ENCODE assay signal across 9 mouse cellular contexts in the genomic region with DNA sequence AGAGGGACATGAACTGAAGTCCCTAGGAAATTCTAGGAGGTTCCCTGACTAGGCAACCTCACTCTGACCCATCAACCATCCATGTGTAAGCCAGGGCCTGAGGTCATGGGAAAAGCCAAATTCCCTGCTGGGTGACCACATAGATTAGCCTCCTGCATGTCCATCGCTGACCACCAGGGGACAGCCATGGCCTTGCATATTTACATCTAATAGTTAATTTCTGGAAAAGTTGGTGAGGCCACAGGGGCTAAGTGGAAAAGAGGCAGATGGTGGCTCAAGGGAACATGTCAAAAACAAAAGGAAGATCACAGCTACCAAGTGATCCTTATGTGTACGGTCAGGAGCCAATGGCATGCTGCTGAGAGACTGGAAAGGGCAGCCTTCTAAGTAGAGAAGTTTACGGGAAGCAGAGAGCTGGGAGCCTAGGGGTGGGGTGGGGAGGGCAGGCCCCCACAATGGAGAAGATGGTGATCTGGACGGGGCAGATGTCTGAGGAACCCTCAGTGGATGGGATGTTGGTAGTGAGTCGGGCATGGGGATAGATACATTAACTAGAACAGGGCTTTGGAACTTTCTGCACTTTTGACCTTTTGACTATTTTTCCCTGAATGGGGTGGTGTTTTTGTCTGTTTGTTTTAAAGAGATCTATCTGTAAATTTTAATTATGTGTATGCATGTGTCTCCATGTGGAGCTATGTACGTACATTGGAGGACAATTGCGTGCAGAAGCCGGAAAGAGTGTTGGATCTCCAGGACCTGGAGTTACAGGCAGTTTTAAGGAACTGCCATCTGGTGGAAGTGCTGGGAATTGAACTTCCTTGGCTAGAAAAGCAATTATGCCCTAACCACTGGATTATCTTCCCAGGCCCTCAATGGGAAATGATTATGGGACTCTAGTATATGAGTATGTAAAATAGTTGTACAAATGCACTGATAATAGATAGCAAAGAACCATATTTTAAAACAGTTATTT. TPM values are rescaled to one million over a fixed set of nuclear protein-coding genes. Genes with fewer than 3 reads are reported as not detected.
A peak's percentile ranks its signal among the peaks of the same experiment; 100 is the strongest.
DNase-seq lines count a peak whose midpoint lies in the region; ATAC-seq and TF ChIP-seq lines count a peak whose summit lies in the region.
"Had no signal": no experiment of that assay in that cellular context is flagged by ENCODE, and none has a peak within 500 bp of the region (broad histone marks: within the 10 kb centered on the region; RNA-seq: fewer than 3 reads in every experiment).

No protein-coding gene starts in this region.

- no peak overlapping the region for H3K4me2 ChIP-seq in midbrain, embryonic 14.5 days (ENCODE audit: low read length)

- peak; percentile 40 for DNase-seq in heart, adult 8-10 months (ENCODE audit: low spot score)
- DNase-seq in heart, embryonic 10.5 days (ENCODE audit: low spot score): no peak
- peak; percentile 14 for DNase-seq in c-Kit-positive CD71-positive TER-119-negative erythroid progenitor cells, embryonic 14.5 days (ENCODE audit: low read depth)
- DNase-seq in heart, adult 9 months (ENCODE audit: low spot score in 2 of 2): peak; percentile 24 to 27
- peak; percentile 81 to 86 for DNase-seq in kidney, postnatal 4 days
- peak; percentile 72 for DNase-seq in midbrain, embryonic 14.5 days
- no peak for DNase-seq in thymus, postnatal 14 days

- peaks cover 4% of the 10 kb centered on the region; the same call in 1 of the 2 replicates for H3K27me3 ChIP-seq in heart, embryonic 10.5 days (ENCODE audit: insufficient read depth, poor library complexity, severe bottlenecking)
- no peaks in the 10 kb centered on the region for H3K27me3 ChIP-seq in ES-Bruce4 (ENCODE audit: control insufficient read depth, insufficient read depth, low read length, poor library complexity, severe bottlenecking)
- no peaks in the 10 kb centered on the region for H3K27me3 ChIP-seq in midbrain, embryonic 14.5 days (ENCODE audit: control insufficient read depth, insufficient read depth, low read length)

- no peak for ATAC-seq in midbrain, embryonic 14.5 days (ENCODE audit: low FRiP score, low TSS enrichment)

- no peak overlapping the region for H3K27ac ChIP-seq in heart, embryonic 10.5 days
- H3K27ac ChIP-seq in ES-Bruce4 (ENCODE audit: insufficient read depth, low read length): no peak overlapping the region
- no peak overlapping the region for H3K27ac ChIP-seq in midbrain, embryonic 14.5 days (replicated peaks; ENCODE audit: low read depth, low read length)

- H3K36me3 ChIP-seq in heart, embryonic 10.5 days: no peaks in the 10 kb centered on the region
- H3K36me3 ChIP-seq in ES-Bruce4 (ENCODE audit: control insufficient read depth, insufficient read depth, low read length, poor library complexity, severe bottlenecking): no peaks in the 10 kb centered on the region
- no peaks in the 10 kb centered on the region for H3K36me3 ChIP-seq in midbrain, embryonic 14.5 days (ENCODE audit: control insufficient read depth, insufficient read depth, low read length)

- H3K4me1 ChIP-seq in heart, embryonic 10.5 days: peaks cover 10% of the 10 kb centered on the region
- H3K4me1 ChIP-seq in ES-Bruce4 (ENCODE audit: control insufficient read depth, insufficient read depth, low read length): no peaks in the 10 kb centered on the region
- no peaks in the 10 kb centered on the region for H3K4me1 ChIP-seq in midbrain, embryonic 14.5 days (ENCODE audit: control insufficient read depth, insufficient read depth, low read length)

- TF ChIP-seq EP300 in ES-Bruce4 (IDR thresholded peaks at IDR 0.05; ENCODE audit: insufficient read depth, low read depth, low read length): no peak

- no peaks in the 10 kb centered on the region for H3K9me3 ChIP-seq in heart, embryonic 10.5 days
- no peaks in the 10 kb centered on the region for H3K9me3 ChIP-seq in ES-Bruce4 (replicated peaks; ENCODE audit: control insufficient read depth, insufficient read depth, low read length, poor library complexity, severe bottlenecking)
- no peaks in the 10 kb centered on the region for H3K9me3 ChIP-seq in midbrain, embryonic 14.5 days (ENCODE audit: control insufficient read depth, low read length)

- 43% methylated on average over 8 of the region's 8 CpGs for WGBS in heart, embryonic 10.5 days
- WGBS in midbrain, embryonic 14.5 days: 49% methylated on average over 8 of the region's 8 CpGs

- H3K9ac ChIP-seq in ES-Bruce4 (ENCODE audit: low read depth, poor library complexity, severe bottlenecking): no peak overlapping the region
- no peak overlapping the region for H3K9ac ChIP-seq in midbrain, embryonic 14.5 days (replicated peaks; ENCODE audit: low read length)

- TF ChIP-seq POLR2A in ES-Bruce4 (IDR thresholded peaks at IDR 0.05; ENCODE audit: insufficient read depth, low read length): no peak

- TF ChIP-seq CTCF in ES-Bruce4 (IDR thresholded peaks at IDR 0.05; ENCODE audit: low read depth, low read length): peak; percentile 48

- no peak overlapping the region for H3K4me3 ChIP-seq in heart, embryonic 10.5 days
- H3K4me3 ChIP-seq in ES-Bruce4 (ENCODE audit: low read depth, low read length): no peak overlapping the region
- H3K4me3 ChIP-seq in midbrain, embryonic 14.5 days (replicated peaks; ENCODE audit: low read depth, low read length): no peak overlapping the region

RNA-seq across cellular contexts. Expression of gene Prss21, which starts 6.3 kb away (rescaled TPM):
- total RNA-seq in heart, adult 8-10 months (2022): not detected
- not detected in 2 replicates for polyA plus RNA-seq in heart, embryonic 10.5 days (2016; fragmentation: Nextera tagmentation; extraction: Ambion mirVana)
- not detected in 2 replicates for polyA plus RNA-seq in ES-Bruce4 (2011; ENCODE audit: insufficient read depth, insufficient read length, low read depth, missing spikeins)
- not detected in 2 replicates for polyA plus RNA-seq in midbrain, embryonic 14.5 days (2014; fragmentation: Nextera tagmentation; extraction: Ambion mirVana)
- total RNA-seq: layer of hippocampus, postnatal 36 days had no signal

RNA-seq across cellular contexts. Expression of gene Dcpp1, which starts 6.5 kb away (rescaled TPM):
- not detected for total RNA-seq in heart, adult 8-10 months (2022)
- polyA plus RNA-seq in heart, embryonic 10.5 days (2016; fragmentation: Nextera tagmentation; extraction: Ambion mirVana): not detected in 2 replicates
- polyA plus RNA-seq in ES-Bruce4 (2011; ENCODE audit: insufficient read depth, insufficient read length, low read depth, missing spikeins): not detected in 2 replicates
- polyA plus RNA-seq in midbrain, embryonic 14.5 days (2014; fragmentation: Nextera tagmentation; extraction: Ambion mirVana): not detected in 2 replicates
- total RNA-seq: layer of hippocampus, postnatal 36 days had no signal

RNA-seq across cellular contexts. Expression of gene Dcpp2, which starts 6.5 kb away (rescaled TPM):
- total RNA-seq in heart, adult 8-10 months (2022): not detected
- polyA plus RNA-seq in heart, embryonic 10.5 days (2016; fragmentation: Nextera tagmentation; extraction: Ambion mirVana): not detected in 2 replicates
- polyA plus RNA-seq in ES-Bruce4 (2011; ENCODE audit: insufficient read depth, insufficient read length, low read depth, missing spikeins): not detected in 2 replicates
- not detected in 2 replicates for polyA plus RNA-seq in midbrain, embryonic 14.5 days (2014; fragmentation: Nextera tagmentation; extraction: Ambion mirVana)
- total RNA-seq: layer of hippocampus, postnatal 36 days had no signal

RNA-seq across cellular contexts. Expression of gene Prss41, which starts 30.2 kb away (rescaled TPM):
- under 1 TPM in 2 of 4 experiments, not detected in 2; 0.14 to 0.16 TPM for total RNA-seq in heart, adult 8-10 months (2022)
- polyA plus RNA-seq in heart, embryonic 10.5 days (2016; fragmentation: Nextera tagmentation; extraction: Ambion mirVana): 0.41 and 1.5 TPM in 2 replicates
- polyA plus RNA-seq in ES-Bruce4 (2011; ENCODE audit: insufficient read depth, insufficient read length, low read depth, missing spikeins): 16.0 and 19.3 TPM in 2 replicates
- 1.00 and 2.2 TPM in 2 replicates for polyA plus RNA-seq in midbrain, embryonic 14.5 days (2014; fragmentation: Nextera tagmentation; extraction: Ambion mirVana)

RNA-seq across cellular contexts. Expression of gene Prss32, which starts 30.5 kb away (rescaled TPM):
- total RNA-seq in heart, adult 8-10 months (2022): not detected
- polyA plus RNA-seq in heart, embryonic 10.5 days (2016; fragmentation: Nextera tagmentation; extraction: Ambion mirVana): not detected in 2 replicates
- not detected in 2 replicates for polyA plus RNA-seq in ES-Bruce4 (2011; ENCODE audit: insufficient read depth, insufficient read length, low read depth, missing spikeins)
- not detected in 2 replicates for polyA plus RNA-seq in midbrain, embryonic 14.5 days (2014; fragmentation: Nextera tagmentation; extraction: Ambion mirVana)
- total RNA-seq: layer of hippocampus, postnatal 36 days had no signal

Comparison
In these comparisons a context has a peak if more than half of its experiments do, and no peak if none do; other contexts are left out.
1. DNase-seq: peak in heart, adult 8-10 months (single experiment), c-Kit-positive CD71-positive TER-119-negative erythroid progenitor cells, embryonic 14.5 days (single experiment), heart, adult 9 months (2 of 2), kidney, postnatal 4 days (2 of 2) and midbrain, embryonic 14.5 days (single experiment); none in heart, embryonic 10.5 days (single experiment) and thymus, postnatal 14 days (single experiment).